Mouse (Mus musculus) kidney, embryonic 15.5 days (tissue): ENCODE data around the gene Ash1l. TPM values are rescaled to one million over a fixed set of nuclear protein-coding genes. Genes with fewer than 3 reads are reported as not detected.

ENCODE experiments used
- polyA plus RNA-seq: library from polyadenylated mRNA; unstranded; fragments of >200 nt; fragmentation: Nextera tagmentation; extraction: Ambion mirVana; gene quantifications from 2 replicates; pipeline ENCODE4 v1.2.1, GENCODE M21; 2015

Gene Ash1l
- polyA plus RNA-seq, 1 experiment from 2014 or later = 22.3 TPM

Other genes starting within 250 kb of the Ash1l start
- 46.7 and 50.4 TPM in 2 replicates for gene Rit1, start 233.8 kb upstream of the Ash1l start, polyA plus RNA-seq
- 13.1 and 16.2 TPM in 2 replicates for gene Syt11, start 175.5 kb upstream of the Ash1l start, polyA plus RNA-seq
- gene Gon4l, start 115.4 kb upstream of the Ash1l start, polyA plus RNA-seq = 11.6 and 11.7 TPM in 2 replicates
- 51.5 and 59.1 TPM in 2 replicates for gene Msto1, start 36.6 kb upstream of the Ash1l start, polyA plus RNA-seq
- 160 and 164 TPM in 2 replicates for gene Dap3, start 559 bp downstream of the Ash1l start, polyA plus RNA-seq
- 19.3 and 19.7 TPM in 2 replicates for gene Rusc1, start 142.7 kb downstream of the Ash1l start, polyA plus RNA-seq
- not detected in 2 replicates for gene Gm43738, start 150.5 kb downstream of the Ash1l start, polyA plus RNA-seq
- 188 and 215 TPM in 2 replicates for gene Fdps, start 151.3 kb downstream of the Ash1l start, polyA plus RNA-seq
- 2.3 and 5.5 TPM in 2 replicates for gene Pklr, start 185.5 kb downstream of the Ash1l start, polyA plus RNA-seq
- gene Hcn3, start 209.6 kb downstream of the Ash1l start, polyA plus RNA-seq = 1.6 and 3.1 TPM in 2 replicates
- 28.4 and 32.0 TPM in 2 replicates for gene Clk2, start 214.2 kb downstream of the Ash1l start, polyA plus RNA-seq
- gene Scamp3, start 226.9 kb downstream of the Ash1l start, polyA plus RNA-seq = 122 and 133 TPM in 2 replicates
- gene Fam189b, start 232.5 kb downstream of the Ash1l start, polyA plus RNA-seq = 37.1 and 50.4 TPM in 2 replicates